Mouse (Mus musculus) heart, embryonic 12.5 days (tissue): ENCODE data around the gene Atp8b3. TPM values are rescaled to one million over a fixed set of nuclear protein-coding genes. Genes with fewer than 3 reads are reported as not detected.

Source experiments
- ATAC-seq: fragments of 200-750 bp; cut with Nextera tagmentation; 2 replicates; pipeline ENCODE4 v1.8.0; 2017; ENCODE audit warnings: moderate TSS enrichment, moderate library complexity; ENCODE audit not compliant: insufficient number of reproducible peaks, low FRiP score
- H3K27ac ChIP-seq: fragments of 300-500 bp; sonication (generic); 2 replicates; pipeline ENCODE4 v1.5.1; 2016; ENCODE audit warnings: mild to moderate bottlenecking, moderate library complexity; ENCODE audit not compliant: poor library complexity, severe bottlenecking
- H3K27me3 ChIP-seq: fragments of 300-500 bp; sonication (generic); replicated peaks from 2 replicates; pipeline ENCODE4 v1.6.1; 2016; ENCODE audit warnings: mild to moderate bottlenecking, moderate library complexity
- H3K36me3 ChIP-seq: fragments of 300-500 bp; sonication (generic); 2 replicates; pipeline ENCODE4 v1.6.1; 2016; ENCODE audit warnings: mild to moderate bottlenecking, moderate library complexity
- H3K4me1 ChIP-seq: fragments of 300-500 bp; sonication (generic); replicated peaks from 2 replicates; pipeline ENCODE4 v1.6.1; 2016; ENCODE audit warnings: mild to moderate bottlenecking
- H3K4me2 ChIP-seq: fragments of 300-500 bp; sonication (generic); 2 replicates; pipeline ENCODE4 v1.6.1; 2016; ENCODE audit warnings: mild to moderate bottlenecking, moderate library complexity
- H3K4me3 ChIP-seq: fragments of 300-500 bp; sonication (generic); 2 replicates; pipeline ENCODE4 v1.5.1; 2016; ENCODE audit warnings: mild to moderate bottlenecking
- H3K9ac ChIP-seq: fragments of 300-500 bp; sonication (generic); 2 replicates; pipeline ENCODE4 v1.6.1; 2016; ENCODE audit warnings: mild to moderate bottlenecking, moderate library complexity
- H3K9me3 ChIP-seq: fragments of 300-500 bp; sonication (generic); replicated peaks from 2 replicates; pipeline ENCODE4 v1.6.1; 2016; ENCODE audit warnings: mild to moderate bottlenecking, moderate library complexity
- WGBS: fragments of 180-500 bp; shearing (Covaris S2); methylation state at CpG from one replicate; pipeline ENCODE4 v1.1.7; 2016; 5-methylcytosine and 5-hydroxymethylcytosine counted together
- polyA plus RNA-seq: library from polyadenylated mRNA; unstranded; fragments of >200 nt; fragmentation: Nextera tagmentation; extraction: Ambion mirVana; gene quantifications from 2 replicates; pipeline ENCODE4 v1.2.1, GENCODE M21; 2016

The Atp8b3 gene
- polyA plus RNA-seq, 1 experiment from 2014 or later, result 0.05 TPM

DNA sequence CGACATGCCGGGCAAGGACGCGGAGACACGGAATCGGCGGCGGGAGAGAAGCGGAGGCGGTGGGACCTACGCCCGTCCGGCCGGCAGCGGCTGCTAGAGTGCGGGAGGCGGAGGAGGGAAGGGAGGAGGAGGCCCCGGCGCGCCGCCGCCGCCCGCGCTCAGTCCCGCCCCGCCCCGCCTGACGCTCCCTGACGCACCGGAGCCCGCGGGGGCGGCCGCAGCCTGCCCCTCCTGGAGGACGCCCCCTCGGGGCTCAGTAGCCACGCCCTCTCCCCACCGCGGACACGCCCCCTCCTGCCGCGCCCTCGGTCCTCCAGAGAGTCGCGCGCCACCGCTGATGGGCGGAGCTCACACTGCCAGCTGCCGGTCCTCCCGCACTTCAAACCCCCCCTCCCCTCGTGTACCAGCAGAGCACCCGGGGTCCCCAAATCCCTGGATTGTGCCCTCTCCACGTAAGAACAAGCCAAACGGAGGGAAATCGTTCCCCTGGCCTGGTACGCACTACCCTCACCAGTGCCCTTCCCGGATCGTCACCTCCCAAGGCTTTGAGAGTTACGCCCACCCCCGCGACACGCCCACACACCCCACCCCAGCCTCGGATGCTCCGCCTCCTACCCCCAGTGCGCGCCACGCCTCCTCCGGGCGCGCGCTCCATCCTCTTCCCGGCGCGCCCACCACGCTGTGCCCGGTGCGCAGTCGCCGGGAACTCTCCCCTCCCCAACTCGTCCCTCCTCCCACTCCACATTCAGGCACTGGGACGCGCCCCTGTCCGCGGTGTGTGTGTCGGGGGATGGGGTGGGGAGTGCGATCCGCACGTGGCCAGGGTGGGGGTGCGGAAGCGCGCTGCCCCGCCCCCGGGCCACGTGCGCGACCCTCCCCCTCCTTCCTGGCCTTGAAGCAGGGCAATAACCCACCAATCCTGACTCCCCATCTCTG lies 38.5 kb upstream of the Atp8b3 start, which contains the start of gene Klf16:
Klf16 (minus strand) TSS at position 127 of the 936 bp plus-strand sequence.
- peak; percentile 90 for ATAC-seq
- WGBS, result under 1% methylated on average over 68 of the region's 97 CpGs
- peaks cover 56% of the 10 kb centered on the region for H3K4me1 ChIP-seq

DNA sequence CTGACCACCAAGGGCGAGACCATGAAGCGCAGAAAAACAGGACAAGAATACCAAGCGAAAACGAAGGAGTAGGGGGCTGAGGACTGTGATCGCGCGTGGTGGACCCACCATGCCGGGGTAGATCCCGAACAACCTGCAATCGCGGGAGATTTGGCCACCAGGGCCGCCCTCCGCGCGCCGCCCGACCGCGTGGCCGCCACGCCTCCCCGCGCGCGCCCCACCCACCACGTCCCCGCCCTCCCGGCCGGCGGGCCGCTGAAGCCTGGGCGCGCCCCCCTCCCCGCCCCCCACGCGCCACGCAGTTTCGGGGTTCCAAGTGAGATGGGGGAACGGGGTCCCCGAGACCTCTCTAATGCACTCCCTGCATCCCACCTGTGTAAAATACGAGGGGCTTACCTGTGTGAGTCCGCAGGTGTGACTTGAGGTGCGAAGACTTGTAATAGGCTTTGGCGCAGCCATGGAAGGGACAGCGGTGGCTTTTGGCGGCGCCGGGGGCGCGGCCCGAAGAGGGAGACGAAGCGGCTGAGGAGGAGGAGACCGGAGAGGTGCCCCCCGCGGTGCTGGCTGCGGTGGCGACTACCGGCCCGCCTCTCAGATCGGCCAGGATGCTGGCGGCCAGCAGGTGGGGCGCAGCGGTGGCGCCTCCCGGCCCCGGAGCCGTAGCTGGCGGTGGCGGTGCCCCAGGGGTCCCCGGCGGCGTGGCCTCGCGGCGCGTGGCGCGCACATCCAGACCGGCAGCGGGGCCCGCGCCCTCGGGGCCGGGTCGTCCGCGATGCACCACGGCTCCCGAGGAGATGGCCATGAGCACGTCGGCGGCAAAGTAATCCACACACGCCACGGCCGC lies 37.6 kb upstream of the Atp8b3 start:
- H3K4me3 ChIP-seq, result peak overlapping the region; percentile 91
- no peaks in the 10 kb centered on the region for H3K9me3 ChIP-seq
- no peaks in the 10 kb centered on the region for H3K27me3 ChIP-seq
- H3K4me2 ChIP-seq, result peak overlapping the region; percentile 97
- H3K27ac ChIP-seq, result peak overlapping the region; percentile 84
- peak overlapping the region; percentile 88 for H3K9ac ChIP-seq
- under 1% methylated on average over 88 of the region's 96 CpGs for WGBS
- no peak for ATAC-seq
- H3K4me1 ChIP-seq, result peaks cover 65% of the 10 kb centered on the region
- H3K36me3 ChIP-seq, result peaks cover 5% of the 10 kb centered on the region; the same call in 1 of the 2 replicates

More for the DNA sequence above, 38.5 kb upstream of the Atp8b3 start, which contains the start of gene Klf16:
- H3K9me3 ChIP-seq, result no peaks in the 10 kb centered on the region
- H3K4me2 ChIP-seq, result peak within 1 kb of the TSS; percentile 97
- H3K36me3 ChIP-seq, result peaks cover 14% of the 10 kb centered on the region; the same call in 1 of the 2 replicates
- peak within 1 kb of the TSS; percentile 88 for H3K9ac ChIP-seq
- no peaks in the 10 kb centered on the region for H3K27me3 ChIP-seq
- H3K4me3 ChIP-seq, result peak within 1 kb of the TSS; percentile 91
- peak within 1 kb of the TSS; percentile 84 for H3K27ac ChIP-seq

DNA sequence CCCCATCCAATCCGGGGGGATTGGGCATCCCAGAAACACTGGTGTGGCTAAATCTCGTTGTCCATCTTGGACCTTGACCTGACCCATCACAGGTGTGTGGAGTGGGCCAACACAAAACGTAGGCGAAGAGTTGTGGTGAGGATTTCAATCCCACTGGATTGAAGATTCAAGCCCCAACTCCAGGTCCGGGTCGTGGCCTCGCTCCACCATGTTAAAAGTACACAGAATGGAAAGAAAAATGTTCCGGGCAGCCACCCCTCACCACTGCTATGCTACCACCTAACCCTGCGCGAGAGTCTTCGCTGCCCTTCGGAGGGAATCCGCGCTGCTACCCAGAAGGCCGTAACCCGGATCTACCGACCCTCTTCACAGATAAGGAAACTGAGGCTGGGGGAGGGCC lies 37.0 kb upstream of the Atp8b3 start:
- Histone ChIP-seq H3K4me3 (peak overlapping the region; percentile 91), H3K27me3 (no peaks in the 10 kb centered on the region), H3K9me3 (no peaks in the 10 kb centered on the region), H3K4me1 (peaks cover 72% of the 10 kb centered on the region), H3K4me2 (peak overlapping the region; percentile 97), H3K27ac (no peak overlapping the region), H3K9ac (peak overlapping the region; percentile 88), H3K36me3 (no peaks in the 10 kb centered on the region)
- WGBS, result 14% methylated on average over 17 of the region's 17 CpGs
- ATAC-seq, result no peak

DNA sequence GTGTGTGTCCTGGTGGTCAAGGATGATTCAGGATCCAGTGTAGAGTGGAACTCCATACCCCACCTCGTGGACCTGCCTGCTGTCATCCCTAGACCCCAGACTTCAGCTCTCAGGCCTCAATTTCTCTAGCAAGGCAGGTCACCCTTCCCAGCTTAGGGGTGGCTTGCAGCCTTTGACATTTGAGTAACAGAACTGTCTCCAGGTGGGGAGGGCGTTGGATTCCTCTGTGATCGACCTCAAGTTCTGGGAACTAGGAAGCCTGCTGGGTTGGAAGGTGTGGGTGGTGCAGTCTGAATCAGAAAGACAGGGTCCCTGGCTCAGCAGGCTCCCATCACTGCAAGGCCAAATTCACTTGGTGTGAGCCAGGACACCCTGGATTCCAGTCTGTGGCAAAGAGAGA lies 36.0 kb upstream of the Atp8b3 start:
- Histone ChIP-seq H3K4me3 (0 out of 2 replicates have a peak overlapping the region, but pooled peaks have one; percentile 91), H3K36me3 (no peaks in the 10 kb centered on the region), H3K4me1 (peaks cover 82% of the 10 kb centered on the region), H3K4me2 (peak overlapping the region; percentile 97), H3K27me3 (no peaks in the 10 kb centered on the region), H3K9ac (no peak overlapping the region), H3K9me3 (no peaks in the 10 kb centered on the region), H3K27ac (no peak overlapping the region)
- no peak for ATAC-seq
- 71% methylated on average over 3 of the region's 3 CpGs for WGBS

DNA sequence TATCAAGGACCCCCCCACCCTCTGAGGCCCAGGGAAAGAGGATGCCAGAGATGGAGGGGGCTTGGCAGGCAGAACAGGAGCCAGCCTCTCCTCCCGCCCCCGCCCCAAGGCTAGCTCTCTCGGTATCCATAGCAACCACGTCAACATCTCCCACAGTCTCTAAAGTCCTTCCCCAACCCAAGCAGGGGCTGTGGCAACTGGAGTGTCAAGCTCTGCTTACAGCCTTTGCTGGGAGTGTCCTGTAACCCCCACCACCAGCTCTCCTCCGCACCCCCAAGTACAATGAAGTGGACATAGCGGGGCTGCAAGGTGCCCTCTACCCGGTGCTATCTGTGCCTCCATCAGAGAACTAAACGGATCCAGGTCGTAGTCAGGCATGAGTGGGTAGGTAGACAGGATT lies 35.0 kb upstream of the Atp8b3 start:
- Histone ChIP-seq H3K4me3 (no peak overlapping the region), H3K9me3 (no peaks in the 10 kb centered on the region), H3K9ac (peak overlapping the region; percentile 18; the same call in 1 of the 2 replicates), H3K4me1 (peaks cover 84% of the 10 kb centered on the region), H3K27ac (no peak overlapping the region), H3K36me3 (peaks cover under 1% of the 10 kb centered on the region; the same call in 1 of the 2 replicates), H3K27me3 (no peaks in the 10 kb centered on the region), H3K4me2 (no peak overlapping the region)
- 45% methylated on average over 9 of the region's 9 CpGs for WGBS
- ATAC-seq, result no peak

DNA sequence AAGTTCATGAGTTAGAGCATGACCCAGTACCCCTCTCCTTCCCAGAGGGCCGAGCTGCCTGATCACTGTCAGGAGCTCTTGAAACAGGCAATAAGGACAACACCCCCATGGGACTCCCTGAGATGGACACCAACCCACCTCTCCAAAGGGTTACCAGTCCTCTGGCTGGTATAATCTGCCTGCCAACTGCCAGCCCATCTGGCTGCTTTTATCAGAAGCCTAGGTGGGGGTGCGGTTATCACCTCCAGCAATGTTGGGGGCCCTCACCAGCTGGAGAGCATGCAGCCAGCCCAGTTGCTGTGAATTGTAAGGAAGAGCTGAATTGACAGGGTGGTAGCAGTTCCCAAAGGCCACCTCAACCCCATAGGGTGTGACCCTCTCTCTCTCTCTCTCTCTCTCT lies 33.6 kb upstream of the Atp8b3 start:
- 66% methylated on average over 2 of the region's 2 CpGs for WGBS
- peaks cover 13% of the 10 kb centered on the region for H3K36me3 ChIP-seq
- ATAC-seq, result no peak

DNA sequence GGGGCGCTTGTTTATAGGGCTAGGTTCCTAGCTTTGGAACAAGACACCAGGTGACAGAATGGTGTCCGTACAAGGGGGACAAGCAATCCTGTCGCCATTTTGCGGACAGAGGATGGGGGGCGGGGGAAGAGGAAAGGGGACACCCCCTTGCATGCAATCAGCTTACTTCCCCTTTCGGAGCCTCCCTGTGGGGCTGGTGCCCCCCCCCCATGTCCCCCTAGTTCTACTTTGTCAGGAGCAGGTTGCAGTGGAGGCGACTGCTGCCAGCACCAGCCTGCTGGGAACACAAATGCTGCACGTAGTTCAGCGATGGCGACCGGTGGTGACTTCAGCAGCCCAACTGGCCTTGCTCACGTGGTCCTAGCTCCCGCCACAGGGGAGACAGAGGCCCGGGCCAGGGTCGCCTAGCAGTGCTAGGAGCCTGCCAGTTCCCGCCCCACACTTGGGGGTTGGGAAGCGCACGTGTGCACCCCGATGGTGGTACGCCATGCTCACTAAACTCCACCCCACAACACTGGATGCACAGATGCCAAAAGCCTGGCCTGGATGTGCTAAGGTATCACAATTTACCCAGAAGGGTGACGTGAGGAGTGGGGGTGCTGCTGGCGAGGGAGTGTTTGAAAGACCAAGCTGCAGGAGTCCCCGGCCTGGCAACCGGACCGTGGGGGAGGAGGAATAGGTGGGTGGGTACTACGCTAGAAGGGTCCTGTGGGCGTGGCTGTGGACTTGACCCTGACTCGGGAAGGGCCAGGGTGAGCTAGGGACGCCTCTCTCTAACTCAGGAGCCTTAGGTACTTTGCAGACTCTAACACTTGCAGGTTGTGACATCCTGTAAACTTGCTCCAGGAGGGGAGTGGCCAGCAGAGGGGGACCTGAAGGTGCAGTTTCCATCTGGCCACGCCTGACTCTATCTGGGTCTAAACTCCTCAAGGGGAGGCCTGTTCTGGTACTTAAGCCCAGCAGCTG lies 32.2 kb upstream of the Atp8b3 start:
- Histone ChIP-seq H3K4me1 (peaks cover 76% of the 10 kb centered on the region), H3K27ac (no peak overlapping the region), H3K4me3 (peak overlapping the region; percentile 12), H3K36me3 (peaks cover 17% of the 10 kb centered on the region), H3K9me3 (no peaks in the 10 kb centered on the region), H3K9ac (peak overlapping the region; percentile 59), H3K4me2 (peak overlapping the region; percentile 56), H3K27me3 (no peaks in the 10 kb centered on the region)
- WGBS, result 25% methylated on average over 30 of the region's 30 CpGs
- ATAC-seq, result no peak

More for the DNA sequence above, 33.6 kb upstream of the Atp8b3 start:
- Histone ChIP-seq H3K9ac (no peak overlapping the region), H3K4me1 (peaks cover 76% of the 10 kb centered on the region), H3K4me3 (no peak overlapping the region), H3K4me2 (no peak overlapping the region), H3K27ac (no peak overlapping the region), H3K9me3 (no peaks in the 10 kb centered on the region), H3K27me3 (no peaks in the 10 kb centered on the region)

DNA sequence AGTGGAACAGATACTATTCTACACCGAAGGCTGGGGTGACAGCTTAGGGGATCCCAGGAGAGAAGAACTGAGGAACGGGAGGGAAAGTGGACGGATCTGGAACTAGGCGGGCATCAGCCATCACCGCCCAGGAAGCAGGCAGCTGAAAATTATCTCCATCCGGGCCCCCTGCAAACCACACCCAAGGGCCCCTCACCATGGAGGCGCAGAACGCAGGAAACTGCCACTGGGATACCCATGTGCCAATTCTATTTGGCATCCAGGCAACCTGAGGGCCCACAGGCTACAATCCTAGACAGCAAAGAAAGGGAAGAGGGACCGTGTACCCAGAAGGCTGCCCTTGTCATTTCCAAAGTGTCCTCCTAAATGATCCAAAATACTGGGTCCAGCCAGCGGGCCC lies 31.5 kb upstream of the Atp8b3 start:
- Histone ChIP-seq H3K9me3 (no peaks in the 10 kb centered on the region), H3K36me3 (peaks cover 17% of the 10 kb centered on the region), H3K4me3 (peak overlapping the region; percentile 1; the same call in 1 of the 2 replicates), H3K4me1 (peaks cover 68% of the 10 kb centered on the region), H3K27ac (no peak overlapping the region), H3K4me2 (peak overlapping the region; percentile 56), H3K27me3 (no peaks in the 10 kb centered on the region), H3K9ac (0 out of 2 replicates have a peak overlapping the region, but pooled peaks have one; percentile 2)
- WGBS, result 79% methylated on average over 10 of the region's 10 CpGs
- no peak for ATAC-seq

DNA sequence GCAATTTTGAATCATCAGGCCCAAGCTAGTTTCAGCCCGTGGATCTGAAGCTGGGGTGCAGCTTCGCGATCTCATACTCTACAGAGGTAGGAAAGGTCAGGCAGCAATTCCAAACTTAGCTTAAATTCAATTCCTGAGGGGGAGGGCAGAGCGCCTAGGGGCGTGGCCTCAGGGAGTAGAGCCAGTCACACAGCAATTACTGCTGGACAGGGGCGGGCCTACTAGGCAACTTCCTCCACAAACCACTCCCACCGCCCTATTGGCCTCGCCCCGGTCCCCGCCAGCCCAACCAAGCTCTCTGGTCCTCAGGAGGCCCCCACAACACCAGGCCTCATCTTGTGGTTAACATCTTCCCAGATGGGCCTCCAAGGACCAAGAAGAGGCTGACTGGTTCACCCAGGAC lies 30.7 kb upstream of the Atp8b3 start:
- Histone ChIP-seq H3K4me2 (peak overlapping the region; percentile 56), H3K9ac (peak overlapping the region; percentile 2; the same call in 1 of the 2 replicates), H3K27me3 (no peaks in the 10 kb centered on the region), H3K4me3 (peak overlapping the region; percentile 14; the same call in 1 of the 2 replicates), H3K27ac (peak overlapping the region; percentile 3; the same call in 1 of the 2 replicates), H3K9me3 (no peaks in the 10 kb centered on the region), H3K36me3 (peaks cover 17% of the 10 kb centered on the region), H3K4me1 (peaks cover 61% of the 10 kb centered on the region)
- WGBS, result 28% methylated on average over 10 of the region's 10 CpGs
- peak; percentile 65 for ATAC-seq

DNA sequence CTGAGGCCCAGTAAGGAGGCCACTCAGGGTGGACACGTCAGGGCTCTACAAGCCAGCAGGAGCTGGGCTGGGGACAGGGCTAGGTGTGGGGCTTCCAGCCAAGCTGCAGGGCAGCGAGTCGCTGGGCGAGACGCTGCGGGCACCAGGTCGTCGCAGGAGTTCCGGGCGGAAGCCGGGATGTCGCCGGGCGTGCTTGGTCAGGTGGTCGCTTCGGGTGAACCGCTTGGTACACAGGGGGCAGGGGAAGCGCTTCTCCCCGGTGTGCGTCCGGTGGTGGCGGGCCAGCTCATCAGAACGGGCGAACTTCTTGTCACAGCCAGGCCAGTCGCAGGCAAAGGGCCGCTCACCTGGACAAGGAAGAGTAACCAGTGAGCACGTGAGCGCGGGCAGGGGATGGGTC lies 30.0 kb upstream of the Atp8b3 start:
- ATAC-seq, result no peak
- Histone ChIP-seq H3K9ac (no peak overlapping the region), H3K4me3 (no peak overlapping the region), H3K4me1 (peaks cover 53% of the 10 kb centered on the region), H3K27ac (no peak overlapping the region), H3K9me3 (no peaks in the 10 kb centered on the region), H3K27me3 (no peaks in the 10 kb centered on the region), H3K4me2 (no peak overlapping the region), H3K36me3 (peaks cover 17% of the 10 kb centered on the region)
- WGBS, result 92% methylated on average over 29 of the region's 29 CpGs
